Mouse (Mus musculus): ENCODE results near the gene Nutf2-ps1. TPM values are rescaled to one million over a fixed set of nuclear protein-coding genes. Genes with fewer than 3 reads are reported as not detected.

Nutf2-ps1 gene
- total RNA-seq, 1 experiment: 48.2 TPM

GRCm38 (mm10) chr19:53574546-53574945 lies 14.3 kb downstream of the Nutf2-ps1 start:
- no peak for DNase-seq (ENCODE audit: low read depth, low spot score)
- in situ Hi-C loops (cut with MboI; ENCODE audit: low sequenced_read_pairs in 2 of 2, unreplicated experiment in 2 of 2): loop anchor here (10.0 kb wide), 2 partner anchors 170 to 180 kb away; partner anchors contain the start of gene Smndc1 (in 1 of the 2)
- Histone ChIP-seq H3K27ac (ENCODE audit: insufficient read depth, low read depth, low read length, poor library complexity, severe bottlenecking) (no peak overlapping the region), H3K4me3 (ENCODE audit: insufficient read depth in 1 of 2, low read depth in 1 of 2, low read length in 2 of 2, poor library complexity in 1 of 2, severe bottlenecking in 1 of 2) (no peak overlapping the region), H3K9ac (ENCODE audit: insufficient read depth, low read depth, low read length, poor library complexity, severe bottlenecking) (no peak overlapping the region), H3K36me3 (ENCODE audit: control insufficient read depth, insufficient read depth, low read length, poor library complexity, severe bottlenecking) (no peaks in the 10 kb centered on the region), H3K4me1 (ENCODE audit: control insufficient read depth in 2 of 2, insufficient read depth in 2 of 2, low read length in 2 of 2, poor library complexity in 1 of 2) (peaks cover 2 to 21% of the 10 kb centered on the region in 2 experiments; a peak in 3 of 4 replicates), H3K9me3 (ENCODE audit: control insufficient read depth, insufficient read depth, low read depth, low read length) (no peaks in the 10 kb centered on the region)
- no peak for TF ChIP-seq MAFK (IDR thresholded peaks at IDR 0.05; ENCODE audit: insufficient read depth, low read depth, low read length)

GRCm38 (mm10) chr19:53574131-53574530 lies 14.7 kb downstream of the Nutf2-ps1 start:
- no peak overlapping the region for H3K4me3 ChIP-seq (ENCODE audit: insufficient read depth in 1 of 2, low read depth in 1 of 2, low read length in 2 of 2, poor library complexity in 1 of 2, severe bottlenecking in 1 of 2)
- H3K4me1 ChIP-seq (ENCODE audit: control insufficient read depth in 2 of 2, insufficient read depth in 2 of 2, low read length in 2 of 2, poor library complexity in 1 of 2): peaks cover 2 to 21% of the 10 kb centered on the region in 2 experiments; a peak in 3 of 4 replicates
- H3K9me3 ChIP-seq (ENCODE audit: control insufficient read depth, insufficient read depth, low read depth, low read length): no peaks in the 10 kb centered on the region
- H3K36me3 ChIP-seq (ENCODE audit: control insufficient read depth, insufficient read depth, low read length, poor library complexity, severe bottlenecking): no peaks in the 10 kb centered on the region
- H3K27ac ChIP-seq (ENCODE audit: insufficient read depth, low read depth, low read length, poor library complexity, severe bottlenecking): no peak overlapping the region; the same call in 1 of the 2 replicates
- in situ Hi-C loops (cut with MboI; ENCODE audit: low sequenced_read_pairs in 2 of 2, unreplicated experiment in 2 of 2): loop anchor here (10.0 kb wide), 2 partner anchors 169 to 179 kb away; partner anchors contain the start of gene Smndc1 (in 1 of the 2)
- TF ChIP-seq CHD2 (IDR thresholded peaks at IDR 0.05; ENCODE audit: low read depth, low read length): no peak
- TF ChIP-seq ZC3H11A (IDR thresholded peaks at IDR 0.05; ENCODE audit: borderline replicate concordance, low read depth, low read length): no peak
- no peak for TF ChIP-seq MAFK (IDR thresholded peaks at IDR 0.05; ENCODE audit: insufficient read depth, low read depth, low read length)
- TF ChIP-seq ZNF384 (IDR thresholded peaks at IDR 0.05; ENCODE audit: low read depth, low read length): no peak
- TF ChIP-seq HCFC1 (IDR thresholded peaks at IDR 0.05; ENCODE audit: borderline replicate concordance, insufficient read depth, low read length): no peak
- no peak overlapping the region for H3K9ac ChIP-seq (ENCODE audit: insufficient read depth, low read depth, low read length, poor library complexity, severe bottlenecking)
- no peak for DNase-seq (ENCODE audit: low read depth, low spot score)

- Histone ChIP-seq H3K4me3 (ENCODE audit: insufficient read depth in 1 of 2, low read depth in 1 of 2, low read length in 2 of 2, poor library complexity in 1 of 2, severe bottlenecking in 1 of 2) (no peak overlapping the region), H3K9me3 (ENCODE audit: control insufficient read depth, insufficient read depth, low read depth, low read length) (no peaks in the 10 kb centered on the region), H3K9ac (ENCODE audit: insufficient read depth, low read depth, low read length, poor library complexity, severe bottlenecking) (no peak overlapping the region), H3K27ac (ENCODE audit: insufficient read depth, low read depth, low read length, poor library complexity, severe bottlenecking) (no peak overlapping the region), H3K36me3 (ENCODE audit: control insufficient read depth, insufficient read depth, low read length, poor library complexity, severe bottlenecking) (no peaks in the 10 kb centered on the region), H3K4me1 (ENCODE audit: control insufficient read depth in 2 of 2, insufficient read depth in 2 of 2, low read length in 2 of 2, poor library complexity in 1 of 2) (peaks cover 2 to 21% of the 10 kb centered on the region in 2 experiments; a peak in 3 of 4 replicates)
- TF ChIP-seq ZNF384 (IDR thresholded peaks at IDR 0.05; ENCODE audit: low read depth, low read length) (no peak), CHD2 (IDR thresholded peaks at IDR 0.05; ENCODE audit: low read depth, low read length) (no peak), MAFK (IDR thresholded peaks at IDR 0.05; ENCODE audit: insufficient read depth, low read depth, low read length) (no peak), ZC3H11A (IDR thresholded peaks at IDR 0.05; ENCODE audit: borderline replicate concordance, low read depth, low read length) (no peak), HCFC1 (IDR thresholded peaks at IDR 0.05; ENCODE audit: borderline replicate concordance, insufficient read depth, low read length) (no peak)
- DNase-seq (ENCODE audit: low read depth, low spot score): no peak
- in situ Hi-C loops (cut with MboI; ENCODE audit: low sequenced_read_pairs in 2 of 2, unreplicated experiment in 2 of 2): loop anchor here (10.0 kb wide), 2 partner anchors 168 to 178 kb away; partner anchors contain the start of gene Smndc1 (in 1 of the 2)
Observed at GRCm38 (mm10) chr19:53573151-53573550, 15.7 kb downstream of the Nutf2-ps1 start.

- H3K4me3 ChIP-seq (ENCODE audit: insufficient read depth in 1 of 2, low read depth in 1 of 2, low read length in 2 of 2, poor library complexity in 1 of 2, severe bottlenecking in 1 of 2): no peak overlapping the region
- TF ChIP-seq HCFC1 (IDR thresholded peaks at IDR 0.05; ENCODE audit: borderline replicate concordance, insufficient read depth, low read length): no peak
- no peak for TF ChIP-seq ZC3H11A (IDR thresholded peaks at IDR 0.05; ENCODE audit: borderline replicate concordance, low read depth, low read length)
- TF ChIP-seq MAFK (IDR thresholded peaks at IDR 0.05; ENCODE audit: insufficient read depth, low read depth, low read length): no peak
- TF ChIP-seq ZNF384 (IDR thresholded peaks at IDR 0.05; ENCODE audit: low read depth, low read length): no peak
- TF ChIP-seq CHD2 (IDR thresholded peaks at IDR 0.05; ENCODE audit: low read depth, low read length): no peak
- no peaks in the 10 kb centered on the region for H3K36me3 ChIP-seq (ENCODE audit: control insufficient read depth, insufficient read depth, low read length, poor library complexity, severe bottlenecking)
- H3K9ac ChIP-seq (ENCODE audit: insufficient read depth, low read depth, low read length, poor library complexity, severe bottlenecking): no peak overlapping the region
- in situ Hi-C loops (cut with MboI; ENCODE audit: low sequenced_read_pairs in 2 of 2, unreplicated experiment in 2 of 2): loop anchor here (10.0 kb wide), 2 partner anchors 168 to 178 kb away; partner anchors contain the start of gene Smndc1 (in 1 of the 2)
- peaks cover 2 to 23% of the 10 kb centered on the region in 2 experiments; a peak in 3 of 4 replicates for H3K4me1 ChIP-seq (ENCODE audit: control insufficient read depth in 2 of 2, insufficient read depth in 2 of 2, low read length in 2 of 2, poor library complexity in 1 of 2)
- no peaks in the 10 kb centered on the region for H3K9me3 ChIP-seq (ENCODE audit: control insufficient read depth, insufficient read depth, low read depth, low read length)
- no peak overlapping the region for H3K27ac ChIP-seq (ENCODE audit: insufficient read depth, low read depth, low read length, poor library complexity, severe bottlenecking)
- DNase-seq (ENCODE audit: low read depth, low spot score): no peak
Observed at GRCm38 (mm10) chr19:53572607-53573006, 16.3 kb downstream of the Nutf2-ps1 start.
